Mouse (Mus musculus) thymus, postnatal 0 days (tissue): ENCODE results near the gene Zfhx3. TPM values are rescaled to one million over a fixed set of nuclear protein-coding genes. Genes with fewer than 3 reads are reported as not detected.
A peak's percentile ranks its signal among the peaks of the same experiment; 100 is the strongest.

Experiments used
- DNase-seq: peaks from one replicate; pipeline ENCODE4 v3.0.0-alpha.2; 2015; ENCODE audit warnings: low spot score
- polyA plus RNA-seq: library from polyadenylated mRNA; unstranded; fragments of >200 nt; fragmentation: Nextera tagmentation; extraction: Ambion mirVana; gene quantifications from 2 replicates; pipeline ENCODE4 v1.2.1, GENCODE M21; 2015

Zfhx3 gene
- polyA plus RNA-seq, 1 experiment from 2014 or later, result 1.9 TPM

GRCm38 (mm10) chr8:108781192-108781591, 838.7 kb downstream of the Zfhx3 start:
- no peak for DNase-seq

GRCm38 (mm10) chr8:108783155-108783554, 840.7 kb downstream of the Zfhx3 start:
- no peak for DNase-seq

- DNase-seq, result no peak
Observed at GRCm38 (mm10) chr8:108788156-108788761, 845.8 kb downstream of the Zfhx3 start.

GRCm38 (mm10) chr8:108788762-108789157, 846.3 kb downstream of the Zfhx3 start:
- no peak for DNase-seq

GRCm38 (mm10) chr8:108790559-108791293, 848.3 kb downstream of the Zfhx3 start:
- DNase-seq, result no peak

GRCm38 (mm10) chr8:108796076-108796475, 853.6 kb downstream of the Zfhx3 start:
- no peak for DNase-seq

- no peak for DNase-seq
Observed at GRCm38 (mm10) chr8:108796882-108797281, 854.4 kb downstream of the Zfhx3 start.

GRCm38 (mm10) chr8:108798012-108798411, 855.6 kb downstream of the Zfhx3 start:
- no peak for DNase-seq

- no peak for DNase-seq
Observed at GRCm38 (mm10) chr8:108799250-108799649, 856.8 kb downstream of the Zfhx3 start.

- no peak for DNase-seq
Observed at GRCm38 (mm10) chr8:108800357-108800756, 857.9 kb downstream of the Zfhx3 start.

GRCm38 (mm10) chr8:108803017-108803416, 860.6 kb downstream of the Zfhx3 start:
- DNase-seq, result no peak

- no peak for DNase-seq
Observed at GRCm38 (mm10) chr8:108811694-108812093, 869.2 kb downstream of the Zfhx3 start.

- DNase-seq, result no peak
Observed at GRCm38 (mm10) chr8:108813375-108813774, 870.9 kb downstream of the Zfhx3 start.

- peak; percentile 16 for DNase-seq
Observed at GRCm38 (mm10) chr8:108819271-108819671, 876.8 kb downstream of the Zfhx3 start.

GRCm38 (mm10) chr8:108819826-108820225, 877.4 kb downstream of the Zfhx3 start:
- DNase-seq, result peak; percentile 47

GRCm38 (mm10) chr8:108820634-108821033, 878.2 kb downstream of the Zfhx3 start:
- peak; percentile 78 for DNase-seq

- peak; percentile 35 for DNase-seq
Observed at GRCm38 (mm10) chr8:108822841-108823266, 880.4 kb downstream of the Zfhx3 start.

- DNase-seq, result no peak
Observed at GRCm38 (mm10) chr8:108824049-108824448, 881.6 kb downstream of the Zfhx3 start.

- DNase-seq, result no peak
Observed at GRCm38 (mm10) chr8:108826414-108826813, 884.0 kb downstream of the Zfhx3 start.

GRCm38 (mm10) chr8:108827428-108827827, 885.0 kb downstream of the Zfhx3 start:
- peak; percentile 13 for DNase-seq

- no peak for DNase-seq
Observed at GRCm38 (mm10) chr8:108829305-108829717, 886.9 kb downstream of the Zfhx3 start.

- DNase-seq, result no peak
Observed at GRCm38 (mm10) chr8:108835143-108835542, 892.7 kb downstream of the Zfhx3 start.

GRCm38 (mm10) chr8:108837788-108838187, 895.3 kb downstream of the Zfhx3 start:
- no peak for DNase-seq
